Mouse (Mus musculus) kidney, postnatal 25 days (tissue): ENCODE results near the gene Naif1.
A peak's percentile ranks its signal among the peaks of the same experiment; 100 is the strongest.
"Not testable (repeated sequence)": the region's sequence is repeated elsewhere in the genome, so short reads cannot be mapped to it uniquely, and the experiment has no call there.

Source experiments
- DNase-seq, 2 experiments: peaks; one replicate each; pipeline ENCODE4 v3.0.0; 2021; ENCODE audit warnings: mixed read lengths in 2 of 2

Naif1 gene

GRCm38 (mm10) chr2:32459657-32460056 lies 9.4 kb downstream of the Naif1 start:
- DNase-seq, result no peak

DNA sequence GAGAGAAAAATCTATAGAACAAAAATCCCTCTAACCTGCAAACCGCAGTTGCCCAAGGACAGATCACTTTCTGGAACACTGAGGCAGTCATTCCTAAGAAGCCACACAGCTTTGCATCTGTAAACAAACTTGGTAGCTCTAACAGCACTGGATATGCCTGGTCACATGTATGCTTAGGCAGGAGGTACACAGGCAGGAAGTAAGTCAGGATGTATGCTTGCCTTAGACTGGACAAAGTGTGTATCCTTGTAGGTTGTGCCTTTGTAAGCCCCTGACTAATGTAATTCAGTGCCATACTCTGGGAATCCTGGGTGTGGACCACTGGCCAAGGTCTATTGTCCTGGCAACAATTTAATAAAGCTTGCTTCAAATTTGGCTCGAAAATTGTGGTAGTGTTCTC lies 13.5 kb downstream of the Naif1 start:
- no peak for DNase-seq

- DNase-seq, result no peak
Measured at GRCm38 (mm10) chr2:32464212-32464891, 14.1 kb downstream of the Naif1 start.

DNA sequence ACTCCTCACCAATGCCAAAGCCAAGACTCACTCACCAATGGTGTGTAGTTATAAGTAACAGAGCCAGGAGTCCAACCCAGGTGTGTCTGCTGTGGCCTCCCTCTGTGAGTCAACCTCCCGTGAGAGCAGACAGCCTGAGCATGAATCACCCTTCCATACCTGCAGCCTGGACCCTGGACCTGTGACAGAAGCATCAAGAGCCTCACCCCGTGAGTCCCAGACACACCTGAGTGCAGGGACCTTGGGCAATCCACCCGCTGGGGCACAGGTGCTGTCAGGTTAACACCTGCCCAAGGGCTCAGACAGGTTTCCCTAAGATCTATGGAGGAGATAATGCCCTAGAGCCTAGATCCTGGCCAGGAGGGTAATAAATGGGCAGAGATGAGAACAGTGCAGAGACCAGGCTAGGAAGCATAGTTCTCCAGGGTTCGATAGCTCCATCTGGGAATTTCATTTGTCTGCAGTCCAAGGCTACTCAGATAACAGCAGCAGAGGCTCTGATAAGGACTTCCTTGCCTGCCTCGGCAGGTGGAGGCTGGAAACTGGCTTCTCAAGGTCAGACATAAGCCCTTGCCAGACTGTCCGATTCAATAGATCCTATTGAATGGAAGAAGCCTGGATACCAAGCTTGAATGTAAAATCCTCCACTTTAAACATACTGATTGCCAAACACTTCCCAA lies 20.9 kb downstream of the Naif1 start:
- DNase-seq, result no peak

- DNase-seq, result peak in 1 of 2 experiments; percentile 47
Measured at GRCm38 (mm10) chr2:32471681-32472061, 21.4 kb downstream of the Naif1 start.

GRCm38 (mm10) chr2:32475361-32475760 lies 25.1 kb downstream of the Naif1 start:
- not testable (repeated sequence) for DNase-seq

GRCm38 (mm10) chr2:32482351-32482750 lies 32.1 kb downstream of the Naif1 start:
- peak; percentile 72 to 94 for DNase-seq

GRCm38 (mm10) chr2:32483179-32483875 lies 33.1 kb downstream of the Naif1 start:
- DNase-seq, result peak in 1 of 2 experiments; percentile 50

DNA sequence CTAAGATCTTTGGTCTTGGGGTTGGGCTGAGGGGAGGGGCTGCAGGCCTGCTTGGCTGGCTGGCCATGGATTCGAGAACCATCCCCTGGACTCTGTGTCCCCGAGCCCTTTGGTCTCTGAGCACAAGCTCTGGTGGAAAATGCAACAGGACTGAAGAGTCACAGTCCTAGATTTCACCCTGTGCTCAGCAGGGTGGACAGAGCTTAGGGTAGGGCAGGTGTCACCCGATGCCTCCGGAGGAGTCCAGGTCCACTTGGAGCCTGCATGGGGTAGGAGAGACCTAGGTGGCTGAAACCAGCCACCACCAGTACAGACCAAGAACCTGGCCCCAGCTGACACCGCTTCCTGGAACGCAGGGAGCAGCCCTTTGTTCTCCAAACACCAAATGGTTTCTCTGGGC lies 34.7 kb downstream of the Naif1 start:
- peak; percentile 76 to 95 for DNase-seq

GRCm38 (mm10) chr2:32485751-32486150 lies 35.5 kb downstream of the Naif1 start:
- DNase-seq, result no peak

- no peak for DNase-seq
Measured at GRCm38 (mm10) chr2:32486155-32486554, 35.9 kb downstream of the Naif1 start.

DNA sequence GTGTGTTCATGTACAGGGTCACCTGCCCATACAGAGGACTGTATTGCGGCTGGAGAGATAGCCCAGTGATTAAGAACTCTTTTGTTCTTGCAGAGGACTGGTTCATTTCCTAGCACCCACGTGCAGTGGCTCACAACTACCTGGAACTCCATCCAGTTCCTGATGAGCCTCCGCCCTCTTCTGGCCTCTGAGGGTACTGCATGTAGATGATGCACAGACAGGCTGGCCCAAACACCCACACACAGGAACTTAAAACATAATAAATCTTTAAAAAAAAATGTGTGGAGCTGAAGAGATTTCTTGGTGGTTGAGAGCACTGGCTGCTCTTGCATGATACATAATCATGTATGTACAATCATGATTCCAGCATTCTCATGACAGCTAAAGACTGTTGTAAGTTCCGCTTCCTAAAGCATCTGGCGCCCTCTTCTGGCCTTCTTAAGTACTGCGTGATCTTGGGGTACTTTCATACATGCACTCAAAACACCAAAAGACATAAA lies 36.9 kb downstream of the Naif1 start:
- peak; percentile 95 to 99 for DNase-seq

GRCm38 (mm10) chr2:32488679-32489078 lies 38.4 kb downstream of the Naif1 start:
- peak; percentile 89 to 91 for DNase-seq

- DNase-seq, result not testable (repeated sequence)
Measured at GRCm38 (mm10) chr2:32490730-32491129, 40.5 kb downstream of the Naif1 start.

- DNase-seq, result no peak
Measured at GRCm38 (mm10) chr2:32492661-32493060, 42.4 kb downstream of the Naif1 start.

DNA sequence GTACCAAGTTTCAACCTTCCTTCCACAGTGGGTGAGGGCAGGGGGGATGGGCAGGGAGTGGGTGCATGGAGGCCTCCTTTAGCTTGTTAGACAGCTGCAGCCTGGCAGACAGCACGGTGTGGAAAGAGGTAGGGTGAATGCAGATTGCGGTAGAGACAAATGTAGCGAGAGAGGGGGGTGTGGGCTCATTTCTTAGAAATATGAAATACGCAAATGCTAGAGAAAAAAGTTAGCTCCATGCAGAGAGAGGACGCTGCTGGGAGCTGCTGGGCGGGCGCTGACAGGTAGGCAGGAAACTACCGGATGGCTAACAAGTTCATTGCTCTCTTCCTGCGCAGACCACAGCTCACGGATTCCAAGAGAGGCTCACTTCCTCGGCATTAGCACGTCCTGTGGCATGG lies 43.0 kb downstream of the Naif1 start:
- DNase-seq, result no peak

- DNase-seq, result no peak
Measured at GRCm38 (mm10) chr2:32494522-32494921, 44.3 kb downstream of the Naif1 start.

GRCm38 (mm10) chr2:32495185-32495726 lies 45.0 kb downstream of the Naif1 start:
- DNase-seq, result peak; percentile 52 to 75

- peak in 1 of 2 experiments; percentile 44 for DNase-seq
Measured at GRCm38 (mm10) chr2:32496190-32496589, 45.9 kb downstream of the Naif1 start.

DNA sequence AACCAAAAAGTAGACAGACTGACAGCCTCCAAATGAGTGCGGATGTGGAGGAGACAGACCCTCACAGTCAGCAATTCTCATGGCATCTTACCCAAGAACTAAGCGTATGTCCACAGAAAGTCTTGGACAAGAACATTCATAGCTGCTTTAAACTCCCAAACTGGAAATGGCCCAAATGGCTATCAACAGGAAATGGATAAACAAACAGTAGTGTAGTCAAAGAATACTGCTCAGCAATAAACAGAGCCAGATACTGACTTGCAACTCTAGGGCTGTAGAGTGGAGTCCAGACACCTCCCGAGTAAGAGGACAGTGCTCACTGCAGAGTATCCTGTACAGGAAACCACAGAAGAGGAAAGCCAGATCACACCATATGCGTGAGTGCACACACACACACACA lies 49.1 kb downstream of the Naif1 start:
- DNase-seq, result no peak

DNA sequence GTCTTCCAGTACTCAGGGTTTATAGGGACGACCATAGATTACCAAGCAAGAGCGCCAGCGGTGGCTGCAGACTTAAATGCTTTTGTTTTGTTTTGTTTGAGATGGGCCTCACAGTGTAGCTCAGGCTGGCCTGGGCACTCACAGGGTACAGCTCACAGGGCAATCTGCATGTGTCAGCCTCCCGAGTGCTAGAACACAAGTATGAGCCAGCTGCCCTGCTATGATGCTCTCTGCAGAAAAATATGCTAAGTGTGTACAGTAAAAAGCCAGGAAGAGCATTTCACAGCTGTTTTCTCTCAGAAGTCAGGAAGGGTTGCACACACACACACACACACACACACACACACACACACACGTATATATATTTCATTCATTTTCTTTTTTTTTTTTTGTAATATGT lies 50.2 kb downstream of the Naif1 start:
- no peak for DNase-seq

- DNase-seq, result no peak
Measured at GRCm38 (mm10) chr2:32501754-32502324, 51.6 kb downstream of the Naif1 start.

DNA sequence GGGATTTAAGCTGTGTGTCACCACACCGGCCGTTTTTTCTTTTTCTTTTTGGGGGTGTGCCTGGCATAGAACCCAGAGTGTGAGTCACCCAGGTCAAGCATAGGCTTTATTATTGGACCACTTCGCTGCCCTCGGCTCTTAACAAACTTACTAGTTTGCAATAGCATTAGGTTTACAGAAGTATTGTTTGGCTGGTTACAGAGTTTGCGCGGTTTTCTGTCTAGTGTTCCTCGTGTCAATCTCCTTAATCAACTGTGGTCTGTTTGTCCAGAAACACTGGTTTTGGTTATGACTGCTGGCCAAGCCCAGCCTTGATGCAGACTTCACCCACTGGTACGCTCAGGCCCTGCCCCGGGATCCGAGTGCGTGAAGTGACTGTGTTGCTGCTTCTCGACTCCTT lies 52.6 kb downstream of the Naif1 start:
- no peak for DNase-seq
